Mouse (Mus musculus) cerebellum, postnatal 4 days (tissue): ENCODE measurements around the gene Ascl5.

Experiments
- DNase-seq, 2 experiments: peaks; one replicate each; pipeline ENCODE4 v3.0.0; 2022; ENCODE audit warnings: low spot score in 2 of 2, mixed read lengths in 1 of 2

Ascl5 gene

DNA sequence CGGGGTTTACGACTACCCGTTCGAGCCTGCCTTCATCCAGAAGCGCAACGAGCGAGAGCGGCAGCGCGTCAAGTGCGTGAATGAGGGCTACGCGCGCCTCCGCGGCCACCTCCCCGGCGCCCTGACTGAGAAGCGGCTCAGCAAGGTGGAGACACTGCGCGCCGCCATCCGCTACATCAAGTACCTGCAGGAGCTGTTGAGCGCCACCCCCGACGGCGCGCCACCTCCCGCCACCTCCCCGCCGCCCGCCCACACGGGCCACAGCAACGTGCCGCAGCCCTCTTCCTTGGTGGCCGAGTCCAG lies 360 bp downstream of the Ascl5 start:
- DNase-seq: no peak

DNA sequence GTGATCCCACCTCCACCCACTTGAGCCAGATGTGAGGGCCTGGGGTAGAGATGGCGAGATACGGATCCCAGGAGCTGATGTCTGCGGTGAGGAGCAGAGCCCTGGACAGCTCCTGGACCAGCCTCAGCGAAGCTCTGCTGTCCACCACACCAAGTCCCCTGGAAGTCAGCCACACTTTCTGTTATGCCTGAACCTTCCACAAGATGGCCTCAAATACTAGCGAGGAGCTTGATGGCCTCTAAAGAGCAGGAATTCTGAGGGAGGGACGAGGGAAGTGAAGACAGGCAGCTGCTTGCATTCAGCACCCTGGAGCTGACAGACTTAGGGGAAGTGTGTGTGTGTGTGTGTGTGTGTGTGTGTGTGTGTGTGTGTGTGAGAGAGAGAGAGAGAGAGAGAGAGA lies 861 bp downstream of the Ascl5 start:
- DNase-seq: peak; percentile 45 to 82

DNA sequence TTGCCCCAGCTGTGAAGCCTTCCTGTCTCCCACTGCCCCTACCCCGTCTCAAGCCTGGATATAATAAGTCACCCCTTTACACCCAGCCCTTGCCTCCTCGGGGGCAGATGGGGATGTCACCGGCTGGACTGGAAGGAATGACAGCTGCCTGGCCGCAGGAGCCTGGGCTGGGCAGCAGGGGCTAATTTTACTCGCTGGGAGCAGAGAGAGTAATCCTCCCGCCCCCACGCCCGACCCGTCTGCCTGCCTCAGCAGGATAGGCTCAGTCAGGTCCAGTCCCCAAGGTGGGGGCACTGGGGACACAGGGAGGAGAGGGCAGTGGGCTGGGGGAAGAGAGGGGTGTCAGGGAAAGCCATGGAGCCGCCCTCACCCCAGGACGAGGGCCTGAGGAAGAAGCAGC lies 1.9 kb downstream of the Ascl5 start, which contains the start of gene Cacna1s:
Gene Cacna1s, plus strand, starts transcription at position 204 of the 400 bp plus-strand sequence.
- DNase-seq: peak in 1 of 2 experiments; percentile 18

DNA sequence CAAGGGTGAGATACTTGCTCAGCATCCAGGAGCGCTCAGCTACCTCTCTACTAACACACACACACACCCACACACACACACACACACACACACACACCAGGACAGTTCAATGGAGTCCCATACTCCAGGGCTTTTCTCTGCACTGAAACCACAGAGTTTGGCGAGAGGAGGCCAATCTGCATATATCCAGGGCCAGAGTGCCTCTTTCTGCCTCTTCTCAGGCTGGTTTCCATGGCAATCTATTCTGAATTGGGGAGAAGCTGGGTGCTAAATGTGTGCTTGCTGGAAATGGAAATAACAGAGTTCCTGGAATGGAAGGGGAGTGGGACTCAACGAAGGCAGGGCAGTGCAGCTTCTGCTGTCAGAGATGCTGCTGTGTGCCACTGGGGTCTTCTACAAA lies 5.2 kb downstream of the Ascl5 start:
- no peak for DNase-seq

DNA sequence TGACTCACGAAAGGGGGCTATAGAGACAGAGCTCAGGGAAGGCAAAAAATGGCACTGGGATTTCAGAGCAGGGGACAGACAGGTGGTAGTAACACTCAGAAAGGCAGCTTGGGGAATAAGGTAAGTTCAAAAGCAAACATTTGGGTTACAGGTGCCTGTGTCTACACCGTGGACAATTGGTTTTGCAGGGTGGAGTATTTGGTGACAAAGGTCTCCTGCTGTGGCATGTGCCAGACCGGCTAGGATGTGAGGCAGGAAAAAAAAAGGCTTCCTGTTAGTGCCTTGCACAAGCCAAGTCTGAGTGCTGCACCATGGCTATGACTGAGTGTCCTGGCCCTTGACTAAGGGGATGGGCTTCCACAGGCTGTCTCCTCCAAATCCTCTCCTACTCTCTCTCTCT lies 8.0 kb downstream of the Ascl5 start:
- no peak for DNase-seq

- peak; percentile 79 to 86 for DNase-seq
These were observed 10.6 kb downstream of the Ascl5 start for GRCm38 (mm10) chr1:136061041-136061789.

- DNase-seq: no peak
These were observed 11.2 kb downstream of the Ascl5 start for GRCm38 (mm10) chr1:136061790-136062141.

- no peak for DNase-seq
These were observed 13.4 kb downstream of the Ascl5 start for GRCm38 (mm10) chr1:136063991-136064390.

- DNase-seq: no peak
These were observed 16.0 kb downstream of the Ascl5 start for GRCm38 (mm10) chr1:136066621-136067020.

GRCm38 (mm10) chr1:136067579-136067978 lies 17.0 kb downstream of the Ascl5 start:
- no peak for DNase-seq

DNA sequence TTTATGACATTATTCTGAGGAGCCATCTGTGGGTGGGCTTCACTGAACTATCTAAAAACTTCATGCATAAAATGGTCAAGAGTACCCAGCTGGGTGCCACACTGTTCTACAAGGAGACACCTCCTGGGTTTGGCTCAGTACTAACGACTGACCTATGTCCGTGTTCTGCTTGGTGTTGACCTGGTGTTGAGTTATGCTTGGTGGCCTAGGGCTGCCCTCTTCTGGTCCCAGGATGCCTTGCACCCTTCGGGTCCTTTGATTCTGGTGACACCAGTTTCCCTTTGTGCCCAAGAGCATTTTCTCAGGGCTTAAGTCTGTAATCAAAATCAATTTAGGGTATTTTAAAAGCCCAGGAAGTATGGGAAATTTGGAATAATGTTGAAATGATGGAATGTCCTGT lies 25.5 kb downstream of the Ascl5 start:
- DNase-seq: peak in 1 of 2 experiments; percentile 68

DNA sequence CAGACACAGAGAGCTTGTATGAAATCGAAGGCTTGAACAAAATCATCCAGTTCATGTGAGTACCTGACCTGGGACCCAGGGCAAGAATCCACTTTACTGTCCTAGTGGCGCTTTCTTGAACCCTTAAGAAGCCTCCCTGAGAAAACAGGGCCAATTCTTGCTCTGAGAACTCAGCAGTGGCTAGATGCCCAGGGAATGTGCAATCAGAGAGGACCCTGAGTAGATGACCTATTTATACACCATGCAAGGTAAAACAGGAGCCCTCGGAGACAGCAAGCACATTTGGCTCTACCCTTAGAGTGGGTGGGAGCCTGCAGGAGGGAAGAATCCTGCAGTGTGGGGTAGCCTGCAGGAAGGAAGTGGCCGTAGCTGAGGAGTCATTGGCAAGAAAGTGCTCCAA lies 27.1 kb downstream of the Ascl5 start:
- DNase-seq: no peak

GRCm38 (mm10) chr1:136081161-136081560 lies 30.6 kb downstream of the Ascl5 start:
- DNase-seq: no peak

DNA sequence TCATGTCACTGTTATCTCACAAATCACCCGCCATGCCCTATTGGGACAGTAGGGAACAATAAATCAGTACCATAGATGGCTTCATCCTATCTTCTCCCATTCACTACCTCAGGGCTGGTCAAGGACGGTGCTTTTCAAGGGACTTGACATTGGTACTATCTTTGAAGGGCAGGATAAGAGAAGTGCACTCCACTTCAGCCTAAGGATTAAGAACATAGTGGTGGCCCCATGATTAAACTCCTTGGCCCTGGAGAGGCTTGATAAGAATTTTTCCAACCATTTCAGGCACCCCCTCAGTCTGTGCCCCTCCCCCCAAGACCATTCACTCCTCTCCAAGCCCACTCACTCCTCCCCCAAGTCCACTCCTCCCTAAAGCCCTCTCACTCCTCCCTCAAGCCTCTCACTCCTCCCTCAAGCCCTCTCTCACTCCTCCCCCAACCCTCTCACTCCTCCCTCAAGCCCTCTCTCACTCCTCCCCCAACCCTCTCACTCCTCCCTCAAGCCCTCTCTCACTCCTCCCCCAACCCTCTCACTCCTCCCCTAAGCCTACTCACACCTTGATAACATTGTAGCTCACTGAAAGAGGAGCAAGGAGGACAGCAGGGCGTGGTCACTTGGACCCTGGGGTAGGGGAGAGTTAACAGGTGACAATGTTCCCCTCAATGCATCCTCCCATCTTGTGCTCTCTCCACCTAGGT lies 35.5 kb downstream of the Ascl5 start:
- DNase-seq: no peak

GRCm38 (mm10) chr1:136089368-136090165 lies 39.0 kb downstream of the Ascl5 start:
- no peak for DNase-seq

GRCm38 (mm10) chr1:136093726-136094125 lies 43.1 kb downstream of the Ascl5 start:
- no peak for DNase-seq

DNA sequence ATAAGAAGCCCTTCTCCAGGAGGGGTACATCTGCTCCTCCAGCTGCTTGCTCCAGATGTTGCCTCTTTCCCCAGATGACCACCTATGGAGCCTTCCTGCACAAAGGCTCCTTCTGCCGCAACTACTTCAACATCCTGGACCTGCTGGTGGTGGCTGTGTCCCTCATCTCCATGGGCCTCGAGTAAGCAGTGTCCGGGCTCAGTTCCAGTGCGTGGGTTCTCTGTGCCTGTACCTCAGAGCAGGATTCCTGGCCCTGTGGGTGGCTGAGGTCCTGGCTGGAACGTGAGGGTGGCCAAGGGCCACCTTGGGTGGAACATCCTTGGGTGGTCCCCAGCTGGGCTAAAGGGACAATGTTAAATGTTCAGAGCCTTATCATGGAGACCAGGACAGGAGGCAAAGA lies 44.2 kb downstream of the Ascl5 start:
- DNase-seq: no peak
